Mouse (Mus musculus) ES-E14 (cell line): ENCODE measurements around the gene 1810046K07Rik.

Experiments used
- CHD2 ChIP-seq: IDR thresholded peaks from 2 replicates; pipeline ENCODE4 v1.6.1; 2014; ENCODE audit warnings: mild to moderate bottlenecking, low read depth, low read length, inconsistent platforms
- HCFC1 ChIP-seq: IDR thresholded peaks from 2 replicates; pipeline ENCODE4 v1.6.1; 2012; ENCODE audit warnings: low read length, inconsistent platforms, borderline replicate concordance; ENCODE audit not compliant: insufficient read depth
- MAFK ChIP-seq: IDR thresholded peaks from 2 replicates; pipeline ENCODE4 v1.6.1; 2014; ENCODE audit warnings: mild to moderate bottlenecking, low read depth, low read length, inconsistent platforms; ENCODE audit not compliant: insufficient read depth
- ZC3H11A ChIP-seq: IDR thresholded peaks from 2 replicates; pipeline ENCODE4 v1.6.1; 2012; ENCODE audit warnings: low read depth, mild to moderate bottlenecking, inconsistent platforms, low read length, borderline replicate concordance
- ZNF384 ChIP-seq: IDR thresholded peaks from 2 replicates; pipeline ENCODE4 v1.6.1; 2012; ENCODE audit warnings: low read depth, low read length, inconsistent platforms

- TF ChIP-seq ZNF384: no peak
- TF ChIP-seq ZC3H11A: no peak
- no peak for TF ChIP-seq MAFK
- TF ChIP-seq CHD2: no peak
- no peak for TF ChIP-seq HCFC1
Measured at GRCm38 (mm10) chr9:51317322-51317721, 11.4 kb downstream of the 1810046K07Rik start.
